Mouse (Mus musculus) forebrain, embryonic 11.5 days (tissue): ENCODE results near the gene Hps5. TPM values are rescaled to one million over a fixed set of nuclear protein-coding genes. Genes with fewer than 3 reads are reported as not detected.

Experiments
- ATAC-seq: fragments of 200-750 bp; cut with Nextera tagmentation; replicated peaks from 2 replicates; pipeline ENCODE4 v1.8.0; 2017; ENCODE audit warnings: moderate TSS enrichment; ENCODE audit not compliant: low FRiP score
- DNase-seq: peaks from one replicate; pipeline ENCODE4 v3.0.0-alpha.2; 2017; ENCODE audit warnings: low spot score
- H3K27ac ChIP-seq: fragments of 300-500 bp; sonication (generic); 2 replicates; pipeline ENCODE4 v1.5.1; 2014; ENCODE audit warnings: low read depth, low read length
- H3K27me3 ChIP-seq: fragments of 300-500 bp; sonication (generic); 2 replicates; pipeline ENCODE4 v1.6.1; 2014; ENCODE audit warnings: mild to moderate bottlenecking, low read length, mixed read lengths; ENCODE audit not compliant: control insufficient read depth, insufficient read depth
- H3K36me3 ChIP-seq: fragments of 300-500 bp; sonication (generic); 2 replicates; pipeline ENCODE4 v1.6.1; 2014; ENCODE audit warnings: mild to moderate bottlenecking, low read length, moderate library complexity, mixed read lengths; ENCODE audit not compliant: control insufficient read depth, insufficient read depth
- H3K4me1 ChIP-seq: fragments of 300-500 bp; sonication (generic); replicated peaks from 2 replicates; pipeline ENCODE4 v1.6.1; 2014; ENCODE audit warnings: low read length, mixed read lengths; ENCODE audit not compliant: control insufficient read depth, insufficient read depth
- H3K4me2 ChIP-seq: fragments of 300-500 bp; sonication (generic); 2 replicates; pipeline ENCODE4 v1.6.1; 2014; ENCODE audit warnings: low read depth, mild to moderate bottlenecking, low read length, moderate library complexity, mixed read lengths; ENCODE audit not compliant: severe bottlenecking
- H3K4me3 ChIP-seq: fragments of 300-500 bp; sonication (generic); 2 replicates; pipeline ENCODE4 v1.5.1; 2014; ENCODE audit warnings: low read depth, low read length
- H3K9ac ChIP-seq: fragments of 300-500 bp; sonication (generic); 2 replicates; pipeline ENCODE4 v1.6.1; 2014; ENCODE audit warnings: low read length
- H3K9me3 ChIP-seq: fragments of 300-500 bp; sonication (generic); 2 replicates; pipeline ENCODE4 v1.6.1; 2016; ENCODE audit warnings: low read length, mixed read lengths; ENCODE audit not compliant: control insufficient read depth
- WGBS: fragments of 180-500 bp; shearing (Covaris S2); extraction: QIAGEN DNeasy Blood & Tissue Kit; methylation state at CpG from one replicate; pipeline ENCODE4 v1.1.7; 2014; 5-methylcytosine and 5-hydroxymethylcytosine counted together
- polyA plus RNA-seq: library from polyadenylated mRNA; unstranded; fragments of >200 nt; fragmentation: Nextera tagmentation; extraction: Ambion mirVana; gene quantifications from 2 replicates; pipeline ENCODE4 v1.2.1, GENCODE M21; 2014

Hps5 gene
- polyA plus RNA-seq = 18.3 and 23.7 TPM in 2 replicates

DNA sequence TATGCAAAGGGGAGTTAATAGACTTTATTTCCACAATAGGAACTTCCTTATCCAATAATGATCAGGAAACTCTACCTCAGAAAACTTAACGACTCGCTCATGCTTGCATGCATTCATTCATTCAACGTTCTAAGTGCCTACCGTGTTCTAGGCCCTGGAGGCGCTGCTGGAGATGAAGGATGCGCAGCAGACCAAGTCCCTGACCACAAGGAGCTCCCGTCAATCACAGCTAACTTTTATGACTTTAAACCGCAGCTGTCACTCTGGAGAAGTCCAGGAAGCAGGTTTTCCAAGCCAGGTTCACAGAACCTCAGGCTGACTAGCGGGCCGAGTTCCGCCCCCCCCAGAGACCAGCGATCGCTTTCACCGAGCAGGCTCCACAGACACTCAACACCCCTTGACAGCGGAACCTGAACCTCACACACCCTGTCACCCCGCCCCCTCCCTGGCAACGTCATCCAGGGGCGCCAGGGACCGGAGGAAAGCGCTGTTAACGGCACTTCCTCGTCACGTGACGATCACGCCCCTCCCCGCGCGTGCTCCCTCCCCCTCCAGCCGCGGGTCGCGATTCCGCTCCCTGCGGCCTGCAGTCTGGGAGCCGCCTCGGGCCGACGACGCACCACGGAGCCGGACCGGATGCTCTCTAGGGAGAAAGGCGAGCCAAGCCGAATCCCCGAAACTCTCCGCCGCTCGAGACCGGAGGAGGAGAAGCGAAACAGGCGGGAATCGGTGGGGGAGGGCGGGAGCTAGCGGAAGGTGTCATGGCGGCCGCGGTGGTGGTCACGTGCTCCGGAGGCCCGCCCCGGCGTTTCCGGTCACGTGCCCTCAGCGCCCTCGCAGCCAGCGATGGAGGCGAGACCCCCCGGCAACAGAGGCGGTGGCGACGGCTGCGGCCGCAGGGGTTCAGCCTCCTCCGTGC is at the start of gene Hps5, which contains the start of gene Gtf2h1:
Gene Hps5 (minus strand): TSS at position 778 of the 919 bp plus-strand sequence.
Gene Gtf2h1 (plus strand): TSS at position 817 of the 919 bp plus-strand sequence.
- no peaks in the 10 kb centered on the region for H3K9me3 ChIP-seq
- WGBS = under 1% methylated on average over 68 of the region's 75 CpGs
- H3K27me3 ChIP-seq = no peaks in the 10 kb centered on the region
- H3K4me3 ChIP-seq = peak within 1 kb of the TSS; percentile 92
- peaks cover 7% of the 10 kb centered on the region for H3K4me1 ChIP-seq
- H3K4me2 ChIP-seq = peak within 1 kb of the TSS; percentile 71
- no peaks in the 10 kb centered on the region; the same call in 1 of the 2 replicates for H3K36me3 ChIP-seq
- peak within 1 kb of the TSS; percentile 96 for H3K9ac ChIP-seq
- H3K27ac ChIP-seq = peak within 1 kb of the TSS; percentile 77
- ATAC-seq (peak; percentile 98), DNase-seq (peak; percentile 99)

DNA sequence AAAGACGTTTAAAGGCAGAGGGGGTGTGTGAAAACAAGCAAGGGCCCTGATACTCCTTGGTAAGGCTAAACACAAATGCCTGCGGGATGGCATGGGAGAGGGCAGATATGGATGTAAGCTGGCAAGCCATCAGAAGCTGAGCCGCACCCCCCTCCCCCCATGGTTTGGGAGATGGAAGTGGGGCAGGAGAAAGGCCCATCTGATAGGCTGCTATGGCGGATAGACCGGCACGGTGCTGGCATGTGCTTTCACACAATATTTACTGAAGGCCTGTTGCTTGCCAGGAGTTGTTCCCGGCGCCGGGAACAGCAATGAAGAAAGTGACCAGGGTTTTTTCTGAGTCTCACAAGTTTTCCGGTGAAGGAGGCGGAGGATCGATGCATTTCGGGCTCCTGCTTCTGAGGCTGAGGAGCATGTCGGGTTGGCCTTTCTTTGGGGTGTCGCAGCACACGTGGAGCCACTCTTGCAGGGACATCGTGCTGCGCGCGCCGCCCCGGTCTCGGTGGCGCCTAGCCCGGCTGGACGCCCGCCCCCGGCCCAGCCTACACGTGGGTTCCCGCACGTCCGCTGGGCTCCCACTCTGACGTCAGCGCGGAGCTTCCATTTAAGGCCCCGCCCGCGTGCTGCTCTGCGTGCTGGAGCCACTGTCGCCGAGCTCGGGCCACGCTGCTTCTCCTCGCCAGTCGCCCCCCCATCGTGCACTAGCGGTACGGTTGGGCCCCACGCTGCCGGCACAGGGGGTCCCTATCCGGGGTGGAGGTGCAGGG is 49.5 kb upstream of the Hps5 start:
- DNase-seq = peak; percentile 97

DNA sequence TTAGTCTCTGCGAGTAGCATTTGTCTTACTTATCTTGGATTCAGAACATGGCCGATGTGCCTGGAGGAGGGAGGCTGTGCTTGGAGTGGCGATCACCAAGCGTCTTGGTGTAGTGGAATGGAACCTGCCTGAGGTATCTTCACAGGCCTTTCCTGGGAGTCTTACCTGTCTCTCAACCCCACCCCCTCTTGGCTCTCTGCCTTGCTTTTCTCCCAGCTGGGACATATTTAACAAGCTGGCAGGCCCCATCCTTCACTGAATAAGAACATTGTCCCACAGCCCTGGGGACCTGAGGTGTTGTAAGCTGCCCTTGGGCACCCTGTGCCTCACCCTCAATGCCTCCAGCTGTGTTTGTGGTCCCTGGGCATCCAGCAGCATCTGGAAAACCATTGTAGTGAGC is 47.7 kb upstream of the Hps5 start:
- Histone ChIP-seq H3K9ac (no peak overlapping the region), H3K4me1 (peaks cover 11% of the 10 kb centered on the region; the same call in 1 of the 2 replicates), H3K4me2 (no peak overlapping the region), H3K9me3 (no peaks in the 10 kb centered on the region), H3K4me3 (no peak overlapping the region), H3K27ac (no peak overlapping the region), H3K36me3 (no peaks in the 10 kb centered on the region; the same call in 1 of the 2 replicates), H3K27me3 (no peaks in the 10 kb centered on the region)
- ATAC-seq (no peak), DNase-seq (no peak)
- WGBS = 89% methylated on average over 4 of the region's 4 CpGs

More for the DNA sequence above, 49.5 kb upstream of the Hps5 start:
- H3K9ac ChIP-seq = peak overlapping the region; percentile 96
- H3K27ac ChIP-seq = peak overlapping the region; percentile 81
- H3K4me1 ChIP-seq = peaks cover 8% of the 10 kb centered on the region; the same call in 1 of the 2 replicates
- ATAC-seq = peak; percentile 90
- peak overlapping the region; percentile 83 for H3K4me2 ChIP-seq
- peaks cover 8% of the 10 kb centered on the region for H3K36me3 ChIP-seq
- peak overlapping the region; percentile 92 for H3K4me3 ChIP-seq
- WGBS = under 1% methylated on average over 51 of the region's 51 CpGs
- no peaks in the 10 kb centered on the region for H3K9me3 ChIP-seq
- no peaks in the 10 kb centered on the region for H3K27me3 ChIP-seq

DNA sequence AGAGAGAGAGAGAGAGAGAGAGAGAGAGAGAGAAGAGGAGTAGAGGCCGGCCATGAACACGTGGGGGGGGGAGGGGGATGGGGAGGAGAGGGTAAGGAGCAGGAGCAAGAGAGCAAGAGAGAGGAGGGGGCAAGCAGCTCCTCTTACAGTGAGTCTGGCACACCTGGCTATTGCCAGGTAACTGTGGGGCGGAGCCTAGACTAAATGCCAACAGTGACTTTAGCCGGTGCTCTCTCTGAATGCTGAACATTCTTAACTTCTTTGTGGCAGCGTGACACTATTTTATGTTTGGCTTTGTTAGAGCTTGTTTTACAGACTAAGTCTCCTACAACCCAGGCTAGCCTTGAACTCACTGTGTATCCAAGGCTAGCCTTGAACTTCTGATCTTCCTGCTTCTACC is 46.4 kb upstream of the Hps5 start:
- Histone ChIP-seq H3K4me1 (peaks cover 12% of the 10 kb centered on the region; the same call in 1 of the 2 replicates), H3K4me2 (no peak overlapping the region), H3K4me3 (no peak overlapping the region), H3K9ac (no peak overlapping the region), H3K36me3 (no peaks in the 10 kb centered on the region), H3K27ac (no peak overlapping the region), H3K9me3 (no peaks in the 10 kb centered on the region), H3K27me3 (no peaks in the 10 kb centered on the region)
- WGBS = 29% methylated on average over 5 of the region's 5 CpGs
- no peak for DNase-seq
- ATAC-seq = no peak

DNA sequence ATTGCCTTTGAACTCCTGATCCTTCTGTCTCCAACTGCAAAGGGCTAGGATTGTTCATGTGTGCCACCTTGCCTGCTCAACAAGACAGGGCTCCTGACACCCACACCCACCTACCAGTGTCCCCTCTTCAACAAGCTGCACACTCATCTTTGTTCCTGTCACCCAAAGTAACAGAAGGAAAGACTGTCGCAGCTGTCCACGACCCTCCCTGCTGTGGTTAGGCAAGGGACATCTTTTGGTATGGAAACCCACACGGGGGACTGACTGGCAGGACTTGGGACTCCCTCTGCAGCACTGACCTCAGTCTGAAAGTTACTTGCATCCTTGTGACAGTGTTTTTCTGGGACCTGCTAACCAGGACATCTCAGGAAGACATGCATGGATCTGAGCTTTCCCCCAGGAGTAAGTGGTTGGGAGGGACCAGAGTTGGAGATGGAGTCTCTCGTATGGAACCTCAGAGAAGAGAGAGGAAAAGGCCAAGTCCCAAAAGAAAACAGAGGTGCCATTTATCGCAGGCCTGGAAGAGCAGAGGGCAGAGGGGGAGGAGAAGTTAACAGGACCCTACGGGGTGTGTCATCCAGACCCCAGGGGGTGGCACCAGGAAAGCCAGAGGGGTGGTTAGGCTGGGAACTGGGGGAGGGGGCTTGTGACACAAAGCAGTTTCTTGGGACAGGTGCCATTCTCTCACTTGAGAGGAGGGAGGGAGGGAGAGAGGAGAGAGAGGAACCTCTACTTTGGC is 45.1 kb upstream of the Hps5 start, which contains the start of gene Ldha:
Gene Ldha (plus strand): TSS at position 689 of the 739 bp plus-strand sequence.
- Histone ChIP-seq H3K4me3 (no peak within 1 kb of the TSS), H3K4me1 (peaks cover 8% of the 10 kb centered on the region; the same call in 1 of the 2 replicates), H3K36me3 (no peaks in the 10 kb centered on the region), H3K27ac (no peak within 1 kb of the TSS), H3K9ac (no peak within 1 kb of the TSS), H3K9me3 (no peaks in the 10 kb centered on the region), H3K4me2 (no peak within 1 kb of the TSS), H3K27me3 (no peaks in the 10 kb centered on the region)
- no peak for ATAC-seq
- 28% methylated on average over 6 of the region's 6 CpGs for WGBS
- DNase-seq = no peak

DNA sequence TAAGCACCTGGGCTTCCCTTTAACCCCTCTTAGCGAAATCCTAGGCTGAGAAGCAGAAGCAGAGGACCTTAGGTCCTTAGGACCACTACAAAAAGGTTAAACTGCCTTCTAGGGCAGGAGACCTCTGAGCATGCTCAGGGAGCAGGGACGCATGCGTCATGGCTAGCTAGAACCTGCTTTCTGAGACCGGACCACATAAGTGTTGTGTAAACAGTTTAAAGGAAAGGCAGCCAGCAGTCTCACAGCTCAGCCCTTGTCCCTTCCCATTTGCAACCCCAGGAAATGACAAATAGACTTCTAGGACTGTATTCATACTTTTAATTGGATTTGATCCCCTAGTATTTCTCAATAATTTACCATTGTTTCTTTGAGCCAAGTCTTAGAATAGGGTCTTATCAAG is 44.5 kb upstream of the Hps5 start:
- ATAC-seq (no peak), DNase-seq (no peak)
- Histone ChIP-seq H3K4me2 (no peak overlapping the region), H3K27me3 (no peaks in the 10 kb centered on the region), H3K4me3 (no peak overlapping the region), H3K36me3 (no peaks in the 10 kb centered on the region), H3K27ac (no peak overlapping the region), H3K9ac (no peak overlapping the region), H3K9me3 (no peaks in the 10 kb centered on the region), H3K4me1 (peaks cover 8% of the 10 kb centered on the region; the same call in 1 of the 2 replicates)
- WGBS = 48% methylated on average over 4 of the region's 4 CpGs

DNA sequence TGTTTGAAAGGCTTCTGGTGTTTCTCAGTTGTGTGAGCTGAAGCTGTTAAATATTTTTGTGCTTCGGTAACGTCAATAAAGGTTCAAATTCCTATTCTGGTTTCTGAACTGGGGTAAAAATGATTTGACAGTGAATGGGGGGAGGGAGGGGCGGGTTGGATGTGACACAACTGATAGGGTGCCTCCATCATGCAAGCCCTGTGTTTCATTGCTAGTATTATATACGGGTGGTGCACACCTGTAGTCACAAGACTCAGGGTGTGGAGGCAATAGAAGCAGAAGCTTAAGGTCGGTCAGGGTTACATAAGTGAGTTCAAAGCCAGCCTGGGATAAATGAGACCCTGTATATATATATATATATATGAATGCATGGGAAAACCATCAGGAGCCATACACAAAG is 44.0 kb upstream of the Hps5 start:
- DNase-seq (no peak), ATAC-seq (no peak)
- H3K27me3 ChIP-seq = no peaks in the 10 kb centered on the region
- no peaks in the 10 kb centered on the region for H3K36me3 ChIP-seq
- H3K4me3 ChIP-seq = no peak overlapping the region
- H3K4me2 ChIP-seq = no peak overlapping the region
- H3K9ac ChIP-seq = no peak overlapping the region
- H3K27ac ChIP-seq = no peak overlapping the region
- H3K9me3 ChIP-seq = no peaks in the 10 kb centered on the region
- peaks cover 5% of the 10 kb centered on the region; the same call in 1 of the 2 replicates for H3K4me1 ChIP-seq
- WGBS = 72% methylated on average over 5 of the region's 5 CpGs

DNA sequence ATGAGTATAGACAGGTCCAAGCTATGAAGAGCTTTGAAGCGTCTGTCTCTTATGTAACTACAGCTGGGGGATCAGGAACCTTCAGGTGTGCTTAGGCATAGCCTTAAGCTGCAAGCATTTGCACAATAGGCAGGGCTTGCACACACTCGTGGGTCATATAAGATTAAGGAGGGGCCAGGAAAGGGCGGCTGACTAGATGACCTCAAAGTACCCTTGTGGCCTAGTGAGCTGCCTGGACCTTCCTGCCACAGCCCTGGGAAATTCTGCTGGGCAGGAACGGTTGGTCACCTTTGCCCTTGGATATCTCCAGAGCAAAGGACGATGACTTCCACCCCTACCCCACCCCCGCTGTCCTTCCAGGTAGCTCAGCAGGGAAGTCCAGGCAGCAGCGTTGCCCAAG is 43.6 kb upstream of the Hps5 start:
- Histone ChIP-seq H3K4me1 (peaks cover 5% of the 10 kb centered on the region; the same call in 1 of the 2 replicates), H3K27ac (no peak overlapping the region), H3K9ac (no peak overlapping the region), H3K4me3 (no peak overlapping the region), H3K27me3 (no peaks in the 10 kb centered on the region), H3K36me3 (no peaks in the 10 kb centered on the region), H3K9me3 (no peaks in the 10 kb centered on the region), H3K4me2 (no peak overlapping the region)
- WGBS = 28% methylated on average over 7 of the region's 7 CpGs
- DNase-seq = no peak
- ATAC-seq = no peak
